Mouse (Mus musculus) thymus, postnatal 25 days (tissue): ENCODE data around the gene Cep350.
"Not testable (repeated sequence)": the region's sequence is repeated elsewhere in the genome, so short reads cannot be mapped to it uniquely, and the experiment has no call there.

Experiments
- DNase-seq: peaks from one replicate; pipeline ENCODE4 v3.0.0; 2022

Gene Cep350

DNA sequence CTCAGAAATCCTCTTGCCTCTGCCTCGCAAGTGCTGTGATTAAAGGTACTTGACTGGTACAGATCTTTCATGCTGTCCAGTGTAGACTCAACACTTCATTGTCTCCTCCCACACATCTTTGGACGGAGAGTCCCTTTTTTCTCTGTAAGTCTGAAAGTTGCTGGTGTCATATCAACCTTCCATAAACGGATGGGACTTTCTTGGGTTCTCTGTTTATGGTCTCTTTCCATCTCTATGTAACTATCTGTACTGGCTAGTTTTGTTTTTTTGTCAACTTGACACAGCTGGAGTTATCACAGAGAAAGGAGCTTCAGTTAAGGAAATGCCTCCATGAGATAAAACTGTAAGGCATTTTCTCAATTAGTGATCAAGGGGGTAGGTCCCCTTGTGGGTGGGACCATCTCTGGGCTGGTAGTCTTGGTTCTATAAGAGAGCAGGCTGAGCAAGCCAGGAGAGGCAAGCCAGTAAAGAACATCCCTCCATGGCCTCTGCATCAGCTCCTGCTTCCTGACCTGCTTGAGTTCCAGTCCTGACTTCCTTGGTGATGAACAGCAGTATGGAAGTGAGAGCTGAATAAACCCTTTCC, 90.3 kb downstream of the Cep350 start:
- DNase-seq: not testable (repeated sequence)

DNA sequence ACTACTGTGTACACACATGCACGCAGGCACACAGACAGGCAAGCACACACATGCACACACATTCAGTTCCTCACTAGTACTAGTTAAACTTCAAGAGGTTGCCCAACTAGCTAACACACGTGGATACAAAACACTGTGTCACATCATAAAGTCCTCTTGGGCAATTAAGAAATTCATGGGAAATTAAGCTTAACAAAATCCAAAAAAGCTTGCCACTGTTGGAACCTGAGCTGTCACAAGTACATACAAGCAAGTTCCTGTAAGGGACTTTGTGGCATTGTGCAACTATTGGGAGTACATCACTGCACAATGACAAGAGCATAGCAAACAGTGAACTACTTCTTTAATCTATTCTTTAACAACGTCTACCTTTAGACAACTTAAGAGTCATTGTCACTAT, 93.5 kb downstream of the Cep350 start:
- DNase-seq: no peak

DNA sequence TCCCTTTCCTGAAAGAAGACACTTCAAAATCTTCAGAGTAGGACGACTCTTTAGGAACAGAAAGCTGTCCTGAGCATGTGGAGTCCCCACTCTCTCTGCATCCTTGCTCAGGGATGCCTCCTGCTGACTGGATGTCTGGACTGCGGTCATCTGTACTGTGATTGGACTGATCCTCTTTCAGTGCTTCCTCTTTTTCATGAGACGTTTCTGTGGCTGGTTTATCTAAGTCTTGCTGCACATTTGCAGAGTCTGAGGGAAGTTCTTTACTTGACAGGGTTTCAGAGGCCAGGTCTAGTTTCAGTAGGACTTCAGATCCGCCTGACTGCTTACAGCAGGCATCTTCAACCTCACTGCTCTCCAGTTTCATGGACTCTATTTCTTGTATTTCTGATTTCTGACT, 110.1 kb downstream of the Cep350 start:
- peak; percentile 6 for DNase-seq

DNA sequence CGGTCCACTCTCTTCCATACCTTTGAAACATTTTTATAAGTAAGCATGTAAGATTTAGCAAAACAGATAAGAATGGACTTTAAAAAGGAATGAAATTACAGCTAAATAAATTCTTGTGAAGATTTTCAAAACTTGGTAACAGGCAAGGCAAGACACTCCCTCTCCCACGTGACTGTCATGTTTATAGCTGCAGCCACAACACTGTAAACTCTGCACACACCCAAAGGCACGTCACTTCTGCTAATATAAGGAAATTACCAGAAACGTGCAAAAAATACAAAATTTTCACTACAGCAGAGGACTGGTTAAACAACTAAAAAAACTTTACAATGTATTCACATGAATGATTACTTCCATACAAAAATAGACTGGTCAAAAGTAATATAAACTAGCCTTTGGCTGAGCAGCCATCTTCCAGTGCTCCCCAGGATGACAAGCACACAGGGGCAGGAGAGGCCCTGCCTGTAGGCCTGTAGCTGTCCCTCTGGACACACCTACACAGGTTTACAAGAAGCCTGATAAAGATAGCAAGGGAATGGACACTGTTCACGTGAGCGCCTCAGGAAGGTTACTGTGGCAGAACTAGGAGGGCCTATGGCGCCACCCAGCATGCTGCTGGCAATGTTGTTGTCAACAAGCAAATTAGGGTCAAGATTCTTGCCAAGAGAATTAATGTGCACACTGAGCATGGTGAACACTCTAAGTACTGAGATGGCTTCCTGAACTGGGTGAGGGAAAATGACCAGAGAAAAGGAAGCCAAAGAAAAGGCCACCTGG, 117.9 kb downstream of the Cep350 start:
- no peak for DNase-seq

DNA sequence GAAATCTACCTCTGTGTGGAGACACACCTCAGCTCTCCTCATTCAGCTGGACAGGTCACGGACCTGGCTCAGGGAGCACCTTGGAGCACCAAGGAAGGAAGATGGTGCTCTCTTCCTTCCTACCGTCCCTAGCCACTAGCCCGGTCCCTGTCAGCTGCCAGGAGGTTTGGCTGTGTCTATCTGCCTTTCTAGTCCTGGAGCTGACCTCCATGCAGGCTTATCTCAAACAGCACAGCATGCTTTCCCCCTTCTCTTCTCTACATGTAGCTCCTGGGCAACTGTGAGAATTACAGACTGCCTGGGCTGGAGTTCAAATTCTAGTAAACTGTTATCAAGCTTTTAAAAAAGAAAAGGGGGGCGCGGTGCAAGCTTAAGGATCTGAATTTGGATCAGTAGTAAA, 120.0 kb downstream of the Cep350 start:
- no peak for DNase-seq

DNA sequence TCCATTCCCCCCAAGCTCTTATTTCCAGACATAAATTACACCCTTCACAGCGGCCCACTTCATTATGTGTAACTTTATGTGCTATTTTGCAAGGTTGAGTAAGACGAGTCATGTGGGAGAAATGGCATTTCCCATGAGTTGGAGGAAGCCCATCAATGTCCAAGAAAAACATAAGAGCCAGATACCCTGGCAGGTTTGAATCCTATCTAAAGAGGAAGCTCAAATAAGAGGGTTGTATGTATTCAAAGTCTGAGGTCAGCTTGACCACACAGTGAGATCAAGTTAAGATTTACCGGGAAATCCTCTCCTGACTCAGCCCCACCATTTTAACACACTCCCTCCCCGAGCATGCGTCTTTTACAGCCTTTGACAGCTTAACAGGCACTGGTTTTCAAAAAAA, 128.8 kb downstream of the Cep350 start:
- no peak for DNase-seq

DNA sequence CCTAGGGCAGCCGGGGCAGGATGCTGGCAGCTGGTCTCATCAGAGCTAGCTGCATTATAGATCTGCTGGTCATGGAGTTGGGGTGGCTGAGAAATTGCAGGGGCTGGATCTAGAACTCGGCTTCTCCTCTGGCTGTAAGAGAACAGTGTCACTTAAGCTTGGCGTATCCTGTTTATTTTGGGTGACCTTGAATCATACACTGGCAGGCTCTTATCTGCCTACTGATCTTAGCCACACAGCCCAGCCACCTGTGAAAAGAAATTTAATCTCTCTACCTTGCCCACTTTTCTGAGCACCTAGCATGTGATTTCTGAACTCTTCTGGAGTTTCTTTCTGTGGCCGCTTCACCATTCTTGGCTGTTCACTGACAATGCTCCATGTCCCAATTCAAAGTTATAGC, 129.5 kb downstream of the Cep350 start:
- DNase-seq: no peak

DNA sequence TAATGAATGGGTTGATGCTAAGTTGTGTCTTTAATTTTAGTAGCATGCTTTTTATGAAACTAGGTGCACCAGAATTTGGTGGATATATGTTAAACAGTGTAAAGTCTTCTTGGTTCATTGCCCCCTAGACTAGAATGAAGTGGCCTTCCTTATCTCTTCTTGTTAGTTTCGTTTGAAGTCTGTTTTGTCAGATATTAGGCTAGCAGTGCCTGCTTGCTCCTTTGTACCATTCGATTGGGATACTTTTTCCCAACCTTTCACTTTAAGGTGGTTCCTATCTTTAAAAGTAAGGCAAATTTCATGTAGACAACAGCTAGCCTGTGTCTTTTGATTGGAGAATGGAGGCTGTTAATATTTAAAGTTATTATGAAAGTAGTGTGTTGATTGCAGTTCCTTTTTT, 137.4 kb downstream of the Cep350 start:
- DNase-seq: no peak

DNA sequence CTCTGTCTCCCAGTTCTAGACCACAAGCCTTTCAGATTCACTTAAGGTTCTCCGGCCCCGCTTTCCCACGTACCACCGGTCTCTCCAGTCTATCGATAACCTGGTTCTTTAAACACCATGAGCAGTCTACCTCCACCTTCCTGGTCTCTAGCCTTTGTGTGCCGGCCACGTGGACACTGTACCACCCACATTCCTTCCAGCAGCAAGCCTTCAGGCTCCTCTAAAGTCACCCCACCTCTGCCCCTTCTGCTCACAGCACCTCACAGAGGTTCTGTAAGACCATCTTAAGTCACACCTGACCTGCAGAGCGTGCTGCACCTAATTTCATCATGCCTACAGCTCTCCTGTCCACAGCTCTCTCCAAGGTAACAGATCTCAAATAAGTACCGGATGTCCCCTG, 139.4 kb downstream of the Cep350 start:
- DNase-seq: no peak

DNA sequence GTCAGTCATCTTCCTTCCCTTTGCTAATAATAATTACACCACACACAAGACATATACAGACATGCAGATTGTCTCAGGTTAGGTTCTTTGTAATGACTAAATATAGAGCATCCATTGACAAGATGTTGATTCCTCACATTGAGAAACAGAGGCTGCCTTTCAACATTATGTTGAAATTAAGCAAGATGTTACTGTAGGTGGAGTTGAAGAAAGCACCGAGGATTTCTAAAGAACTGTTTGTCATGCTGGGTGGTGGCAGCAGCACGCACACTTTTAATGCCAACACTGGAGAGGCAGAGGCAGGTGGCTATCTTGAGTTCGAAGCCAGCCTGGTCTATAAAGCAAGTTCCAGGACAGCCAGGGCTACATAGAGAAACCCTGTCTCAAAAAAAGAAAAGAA, 141.1 kb downstream of the Cep350 start:
- no peak for DNase-seq

DNA sequence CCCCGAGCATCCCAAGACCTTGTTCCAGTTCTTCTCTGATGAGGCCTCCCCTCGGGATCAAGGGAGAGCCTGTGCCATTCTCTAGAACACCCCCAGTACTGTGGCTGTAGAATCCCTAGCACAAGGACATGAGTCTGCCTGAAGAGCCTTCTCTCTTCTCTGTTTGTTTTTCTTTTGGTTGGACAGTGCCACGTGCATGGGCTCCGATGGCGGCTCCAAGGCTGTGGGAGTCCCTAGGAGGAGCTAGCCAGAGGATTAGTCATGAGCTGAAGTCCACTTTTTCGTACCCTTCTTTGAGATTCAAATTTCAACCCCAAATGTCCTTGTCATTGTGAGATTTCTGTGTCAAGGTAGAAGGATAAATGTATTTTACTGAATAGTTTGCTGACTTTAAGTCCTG, 142.2 kb downstream of the Cep350 start:
- no peak for DNase-seq

DNA sequence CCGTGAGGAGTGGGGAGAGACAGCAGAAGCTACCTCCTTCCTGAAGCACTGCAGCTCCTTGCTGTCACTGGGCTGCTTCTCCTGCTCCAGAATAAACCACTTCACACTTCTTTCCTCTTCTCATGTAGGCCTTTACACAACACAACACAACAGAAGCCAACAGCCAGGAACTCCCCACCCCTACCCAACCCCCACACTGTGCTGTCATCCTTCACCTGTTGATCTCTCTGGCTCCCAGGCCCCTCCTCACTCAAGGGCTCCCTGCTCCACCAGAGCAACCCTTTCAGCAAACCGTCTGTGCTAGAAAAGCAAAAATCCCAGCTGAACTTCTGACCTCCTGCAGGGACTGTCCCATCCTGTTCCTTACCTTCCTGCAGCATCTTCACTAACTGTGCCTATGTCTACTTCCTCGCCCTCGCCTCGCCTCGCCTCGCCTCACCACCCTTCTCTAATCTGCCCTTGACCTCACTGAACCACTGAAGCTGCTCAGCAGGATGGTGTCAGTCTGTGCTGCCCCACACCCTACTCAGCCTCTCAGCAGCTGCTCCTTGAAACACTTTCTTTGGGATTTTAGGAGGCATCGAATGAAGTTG, 145.3 kb downstream of the Cep350 start:
- DNase-seq: no peak

DNA sequence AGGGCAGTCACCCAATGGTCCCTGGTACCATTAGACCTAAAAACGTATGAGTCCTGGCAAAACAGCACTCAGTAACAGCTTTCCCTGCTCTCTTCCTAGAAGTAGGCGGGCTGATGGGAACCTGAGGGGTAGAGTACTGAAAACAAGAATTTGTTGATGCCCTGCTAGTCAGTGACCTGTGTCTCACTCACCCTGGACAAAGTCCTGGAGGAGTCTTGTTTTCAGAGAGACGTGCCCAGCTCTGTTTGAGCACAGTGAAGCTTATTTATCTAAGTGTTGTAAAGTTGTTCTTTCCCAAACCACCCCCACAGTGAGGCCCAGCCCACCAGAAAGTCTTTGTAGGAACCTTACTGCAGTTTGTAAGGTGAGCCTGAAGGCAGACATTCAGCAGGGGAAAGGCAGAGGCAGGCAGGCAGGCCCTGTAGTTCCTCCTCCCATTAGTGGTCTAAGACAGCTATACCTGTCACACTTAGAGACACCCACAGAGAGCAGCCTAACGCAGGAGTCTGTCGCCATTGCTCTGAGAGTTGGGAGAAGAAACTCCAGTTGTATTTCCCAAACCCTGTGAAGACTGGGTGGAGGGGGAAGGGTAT, 146.2 kb downstream of the Cep350 start:
- no peak for DNase-seq

DNA sequence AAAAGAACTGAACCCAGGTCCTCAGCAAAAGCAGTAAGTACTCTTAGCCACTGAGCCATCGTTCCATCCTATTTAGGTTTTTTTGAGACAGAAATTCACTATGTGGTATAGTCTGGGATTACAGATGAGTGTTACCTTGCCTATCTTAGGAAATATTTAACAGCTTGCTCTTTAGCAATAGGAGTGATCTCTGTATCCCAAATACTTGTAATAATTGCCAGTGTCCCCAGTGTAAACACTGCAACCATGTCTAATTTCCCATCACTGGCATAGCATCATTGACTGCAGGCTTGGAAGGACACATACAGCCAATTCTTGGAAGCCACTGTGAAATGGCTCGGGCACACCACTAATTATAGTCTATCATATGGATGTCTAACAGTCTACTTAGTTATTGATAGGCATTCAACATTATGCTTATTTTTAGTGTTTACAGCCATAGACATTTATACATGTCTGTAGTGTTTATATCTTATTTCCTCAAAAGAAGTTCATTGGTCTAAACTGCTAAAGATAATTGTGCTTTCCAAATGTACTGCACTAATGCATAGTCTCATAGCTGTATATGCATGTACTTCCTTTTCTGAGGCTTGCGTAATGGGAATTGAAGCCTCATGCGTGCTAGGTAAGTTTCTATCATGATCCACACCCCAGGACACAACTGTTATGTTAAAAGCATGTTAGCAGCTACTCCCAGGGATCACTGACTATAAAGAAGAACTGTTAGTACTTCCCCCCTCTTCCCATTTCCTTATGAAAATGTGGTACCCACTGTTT, 146.9 kb downstream of the Cep350 start:
- no peak for DNase-seq

DNA sequence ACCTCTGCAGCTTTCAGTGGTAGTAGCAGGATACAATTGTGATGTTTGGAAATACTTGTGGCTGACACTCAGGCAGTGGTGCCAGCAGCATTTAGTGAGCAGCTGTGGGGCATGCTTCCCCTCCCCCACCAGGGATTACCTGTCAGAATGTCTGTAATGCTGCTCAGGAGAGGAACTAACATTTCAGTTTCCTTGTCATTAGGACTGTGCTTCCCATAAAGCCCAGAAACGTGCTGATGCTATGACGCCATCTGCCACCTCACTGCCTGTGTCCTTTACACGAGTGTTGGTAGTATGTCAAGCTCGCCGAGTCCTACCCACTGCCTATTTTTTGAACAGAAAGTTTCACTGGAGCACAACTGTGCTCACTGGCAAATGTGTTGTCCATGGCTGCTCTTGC, 152.4 kb downstream of the Cep350 start:
- no peak for DNase-seq

DNA sequence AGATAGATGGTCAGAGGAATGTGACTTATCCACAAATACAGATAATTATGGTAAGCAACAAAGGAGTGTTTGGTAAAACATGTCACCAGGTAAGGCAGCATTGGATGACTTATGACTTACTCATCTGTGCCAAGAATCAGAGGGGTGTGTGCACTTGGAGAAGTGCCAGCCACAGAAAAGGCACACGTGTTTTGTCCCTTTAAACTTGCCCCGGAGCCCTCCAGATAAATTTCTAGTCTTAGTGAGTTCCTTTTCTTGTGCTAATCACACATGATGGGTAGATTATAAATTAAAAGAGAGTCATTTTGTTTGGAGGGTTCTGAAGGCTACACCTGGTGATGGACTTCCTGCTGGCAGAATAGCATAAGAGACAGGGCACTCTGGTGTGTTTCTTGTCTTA, 156.9 kb downstream of the Cep350 start:
- DNase-seq: no peak

DNA sequence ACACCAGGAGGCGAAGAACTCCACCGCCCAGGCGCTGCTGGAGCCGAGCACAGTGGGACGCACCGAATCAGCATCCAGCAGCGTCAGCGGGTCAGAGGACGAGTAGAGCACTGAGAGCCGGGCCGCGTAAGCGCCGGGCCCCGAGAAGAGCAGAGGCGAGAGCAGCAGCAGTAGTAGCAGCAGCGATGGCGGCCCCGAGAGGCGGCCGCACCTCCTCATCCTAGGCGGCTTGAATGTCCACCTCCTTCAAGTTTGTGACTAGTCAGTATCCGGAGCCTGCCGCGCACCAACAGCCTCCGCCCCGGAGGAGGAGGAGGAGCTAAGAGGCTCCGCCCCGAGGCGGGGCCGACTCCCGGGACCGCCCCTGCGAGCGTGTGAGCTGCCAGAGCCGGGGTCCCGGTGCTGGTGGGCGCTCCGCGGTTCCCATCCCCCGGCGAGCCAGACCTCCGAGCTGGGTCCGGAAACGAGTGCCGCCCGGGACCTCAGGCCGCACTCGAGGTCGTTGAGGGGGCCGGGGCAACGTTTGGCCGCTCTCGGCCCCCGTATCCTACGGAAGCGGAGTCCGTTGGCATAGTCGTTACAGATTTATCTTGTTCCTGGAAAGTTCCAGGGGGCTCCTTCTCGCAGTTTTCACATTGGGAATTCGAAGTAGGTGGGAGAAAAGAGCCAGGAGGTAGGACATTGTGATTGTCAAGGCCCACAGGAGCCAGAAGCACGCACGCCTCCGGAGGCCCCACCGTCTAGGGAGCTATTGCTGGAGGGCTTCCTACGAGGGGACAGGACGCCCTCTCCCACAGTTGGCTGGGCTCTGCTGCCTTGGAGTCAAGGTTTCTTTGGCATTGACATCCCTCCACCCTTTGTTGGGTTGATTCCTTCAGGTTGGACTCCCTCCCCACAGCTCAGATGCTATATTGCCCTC, 160.2 kb downstream of the Cep350 start, which contains the start of gene Qsox1:
TSS of gene Qsox1 (minus strand) at position 309 of the 919 bp plus-strand sequence.
- peak; percentile 87 for DNase-seq

DNA sequence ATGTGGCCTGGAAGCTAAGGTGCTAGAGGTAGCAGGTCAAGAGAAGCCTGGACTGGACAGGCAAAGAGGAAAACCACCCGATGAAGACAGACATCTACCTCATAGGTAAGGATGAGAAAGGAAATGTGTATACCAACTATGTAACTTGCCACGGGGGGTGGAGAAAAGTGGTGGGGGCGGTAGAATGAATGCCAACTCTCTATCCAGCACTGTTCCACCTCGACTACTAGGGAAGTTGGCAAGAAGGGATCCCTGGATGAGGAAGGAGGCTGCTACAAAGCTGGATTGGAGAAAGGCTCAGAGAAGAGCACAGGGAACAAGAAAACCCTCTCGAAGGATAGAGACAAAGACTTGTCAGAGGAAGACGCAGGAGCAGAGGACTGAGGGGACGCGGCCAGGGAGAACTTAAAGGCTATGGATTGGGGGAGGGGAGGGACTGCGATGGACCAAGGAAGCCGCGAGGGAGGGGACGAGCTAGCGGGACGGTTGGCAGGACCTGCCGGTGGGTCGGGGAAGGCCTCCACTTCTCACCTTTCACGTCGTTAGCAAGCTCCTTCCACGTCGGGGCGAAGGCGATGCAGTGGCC, 161.0 kb downstream of the Cep350 start:
- DNase-seq: no peak

DNA sequence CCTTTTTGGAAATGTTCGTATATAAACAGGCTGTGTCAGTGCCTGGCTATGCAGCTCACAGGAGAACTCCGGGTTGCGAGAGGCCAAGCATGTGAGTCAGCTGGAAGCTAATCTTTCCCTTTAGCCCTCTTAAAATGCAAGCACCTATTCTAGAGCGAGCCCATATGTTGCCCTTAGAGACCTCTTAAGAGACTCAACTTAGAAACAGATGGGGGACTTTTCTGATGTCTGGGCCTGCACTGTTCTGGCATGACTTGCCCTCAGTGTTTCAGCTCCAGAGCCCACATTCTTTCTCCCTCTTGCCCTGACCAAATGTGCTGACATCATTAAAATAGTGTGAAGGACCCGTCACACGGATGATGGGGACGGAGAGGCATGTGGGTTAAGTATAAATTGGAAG, 162.4 kb downstream of the Cep350 start:
- DNase-seq: no peak

DNA sequence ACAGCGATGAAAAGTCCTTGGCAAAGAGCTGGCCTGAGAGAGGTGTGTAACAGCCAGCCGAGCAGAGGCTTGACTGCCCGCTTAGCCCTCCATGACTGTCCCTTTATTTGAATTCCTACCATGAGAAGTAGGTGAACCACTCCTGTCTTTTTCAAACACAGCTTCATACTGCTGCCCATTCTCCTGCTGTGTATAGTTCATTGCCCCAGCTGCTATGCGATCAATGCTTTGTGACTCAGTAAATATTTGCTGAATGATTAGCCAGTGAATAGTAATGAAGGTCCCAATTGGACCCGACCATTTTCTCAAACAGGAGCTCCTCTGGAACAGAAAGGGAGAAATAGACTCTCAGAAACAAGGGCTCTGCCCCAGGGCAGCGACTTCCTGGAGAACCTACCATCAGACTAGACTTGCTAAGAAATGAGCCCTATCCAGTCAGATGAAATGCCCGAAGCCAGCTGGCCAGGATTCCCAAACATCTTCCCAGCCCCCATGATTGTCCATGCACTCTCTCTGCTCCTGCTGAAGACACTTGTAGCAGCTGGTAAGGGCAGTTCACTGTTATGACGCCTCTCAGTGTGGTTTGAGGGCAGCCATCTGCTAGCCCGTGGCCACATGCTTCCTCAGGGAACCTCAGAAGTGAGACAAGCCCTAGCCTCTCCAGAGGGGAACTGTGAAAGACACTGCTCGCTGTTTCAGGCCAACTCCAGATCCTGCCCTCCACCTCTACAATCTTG, 163.2 kb downstream of the Cep350 start:
- no peak for DNase-seq

DNA sequence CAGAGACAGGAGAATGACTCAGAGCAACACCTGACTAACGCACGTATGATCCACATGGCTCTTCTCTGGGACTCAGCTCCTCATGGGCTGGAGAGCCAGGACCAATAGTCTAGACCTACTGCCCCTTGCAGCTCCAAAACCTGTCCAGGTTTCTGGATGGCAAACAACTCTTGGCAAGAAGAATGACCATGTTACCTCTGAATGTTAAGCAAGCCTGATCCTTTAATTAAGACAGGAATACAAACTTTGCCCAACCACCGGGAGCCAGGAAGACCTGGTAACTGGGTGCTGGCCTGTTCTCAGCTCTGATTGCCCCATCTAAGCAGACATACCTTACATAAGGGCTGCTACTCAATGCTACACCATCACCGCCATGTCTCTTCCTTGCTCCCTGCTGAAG, 164.8 kb downstream of the Cep350 start:
- DNase-seq: no peak
